Mouse (Mus musculus): ENCODE measurements at regions not wholly inside any gene's neighbourhood (a gene's known extent, or its start where the extent isn't known, plus 50 kb on each side); places are given as distances from the start of the nearest gene placed in this dataset.

GRCm38 (mm10) chr15:67395114-67395513, 894.4 kb upstream of the Lrrc6 start:
- no peak for DNase-seq (ENCODE audit: low read depth, low spot score)

GRCm38 (mm10) chr15:67391918-67392317, 891.2 kb upstream of the Lrrc6 start:
- no peak for DNase-seq (ENCODE audit: low read depth, low spot score)

GRCm38 (mm10) chr15:67388514-67388913, 887.8 kb upstream of the Lrrc6 start:
- no peak for DNase-seq (ENCODE audit: low read depth, low spot score)

- DNase-seq (ENCODE audit: low read depth, low spot score) = no peak
These were observed 886.2 kb upstream of the Lrrc6 start for GRCm38 (mm10) chr15:67386896-67387295.

- DNase-seq (ENCODE audit: low read depth, low spot score) = no peak
These were observed 872.9 kb upstream of the Lrrc6 start for GRCm38 (mm10) chr15:67373599-67373998.

- DNase-seq (ENCODE audit: low read depth, low spot score) = no peak
These were observed 872.3 kb upstream of the Lrrc6 start for GRCm38 (mm10) chr15:67373030-67373429.

- DNase-seq (ENCODE audit: low read depth, low spot score) = no peak
These were observed 863.5 kb upstream of the Lrrc6 start for GRCm38 (mm10) chr15:67364099-67364756.

GRCm38 (mm10) chr15:67361012-67361571, 860.4 kb upstream of the Lrrc6 start:
- no peak for DNase-seq (ENCODE audit: low read depth, low spot score)

- no peak for DNase-seq (ENCODE audit: low read depth, low spot score)
These were observed 857.2 kb upstream of the Lrrc6 start for GRCm38 (mm10) chr15:67357867-67358266.

GRCm38 (mm10) chr15:67355334-67355733, 854.6 kb upstream of the Lrrc6 start:
- DNase-seq (ENCODE audit: low read depth, low spot score) = no peak

- DNase-seq (ENCODE audit: low read depth, low spot score) = no peak
These were observed 854.0 kb upstream of the Lrrc6 start for GRCm38 (mm10) chr15:67354598-67355159.

GRCm38 (mm10) chr15:67349501-67349900, 848.8 kb upstream of the Lrrc6 start:
- DNase-seq (ENCODE audit: low read depth, low spot score) = no peak

- no peak for DNase-seq (ENCODE audit: low read depth, low spot score)
These were observed 844.8 kb upstream of the Lrrc6 start for GRCm38 (mm10) chr15:67345179-67346148.

GRCm38 (mm10) chr15:67342050-67342449, 841.3 kb upstream of the Lrrc6 start:
- no peak for DNase-seq (ENCODE audit: low read depth, low spot score)

GRCm38 (mm10) chr15:67337040-67337395, 836.3 kb upstream of the Lrrc6 start:
- DNase-seq (ENCODE audit: low read depth, low spot score) = no peak

- no peak for DNase-seq (ENCODE audit: low read depth, low spot score)
These were observed 835.8 kb upstream of the Lrrc6 start for GRCm38 (mm10) chr15:67336294-67337039.

- DNase-seq (ENCODE audit: low read depth, low spot score) = no peak
These were observed 831.8 kb upstream of the Lrrc6 start for GRCm38 (mm10) chr15:67332521-67332920.

GRCm38 (mm10) chr15:67320292-67320691, 819.6 kb upstream of the Lrrc6 start:
- DNase-seq (ENCODE audit: low read depth, low spot score) = no peak

GRCm38 (mm10) chr15:67315202-67315601, 814.5 kb upstream of the Lrrc6 start:
- DNase-seq (ENCODE audit: low read depth, low spot score) = no peak

- DNase-seq (ENCODE audit: low read depth, low spot score) = no peak
These were observed 812.9 kb upstream of the Lrrc6 start for GRCm38 (mm10) chr15:67313648-67314047.

- DNase-seq (ENCODE audit: low read depth, low spot score) = no peak
These were observed 805.0 kb upstream of the Lrrc6 start for GRCm38 (mm10) chr15:67305681-67306080.
